Mouse (Mus musculus) hindbrain, postnatal 0 days (tissue): Measurements from ENCODE around the gene Tph1. TPM values are rescaled to one million over a fixed set of nuclear protein-coding genes. Genes with fewer than 3 reads are reported as not detected.
"Not testable (repeated sequence)": the region's sequence is repeated elsewhere in the genome, so short reads cannot be mapped to it uniquely, and the experiment has no call there.

ENCODE experiments used
- ATAC-seq: fragments of 200-750 bp; cut with Nextera tagmentation; 2 replicates; pipeline ENCODE4 v1.8.0; 2017; ENCODE audit warnings: mild to moderate bottlenecking, moderate TSS enrichment, moderate library complexity
- DNase-seq: peaks from one replicate; pipeline ENCODE4 v3.0.0-alpha.2; 2015; ENCODE audit warnings: low spot score
- H3K27ac ChIP-seq: fragments of 300-500 bp; sonication (generic); 2 replicates; pipeline ENCODE4 v1.5.1; 2014; ENCODE audit warnings: mild to moderate bottlenecking
- H3K27me3 ChIP-seq: fragments of 300-500 bp; sonication (generic); 2 replicates; pipeline ENCODE4 v1.6.1; 2014; ENCODE audit warnings: low read length, mixed read lengths; ENCODE audit not compliant: insufficient read depth
- H3K36me3 ChIP-seq: fragments of 300-500 bp; sonication (generic); 2 replicates; pipeline ENCODE4 v1.6.1; 2014; ENCODE audit warnings: low read length, mixed read lengths; ENCODE audit not compliant: insufficient read depth
- H3K4me1 ChIP-seq: fragments of 300-500 bp; sonication (generic); 2 replicates; pipeline ENCODE4 v1.6.1; 2014; ENCODE audit warnings: antibody characterized with exemption, low read length, mixed read lengths; ENCODE audit not compliant: insufficient read depth
- H3K4me2 ChIP-seq: fragments of 300-500 bp; sonication (generic); 2 replicates; pipeline ENCODE4 v1.6.1; 2014; ENCODE audit warnings: low read depth, mild to moderate bottlenecking, low read length, moderate library complexity, mixed read lengths
- H3K4me3 ChIP-seq: fragments of 300-500 bp; sonication (generic); 2 replicates; pipeline ENCODE4 v1.5.1; 2014; ENCODE audit warnings: low read length
- H3K9ac ChIP-seq: fragments of 300-500 bp; sonication (generic); replicated peaks from 2 replicates; pipeline ENCODE4 v1.6.1; 2014; ENCODE audit warnings: mild to moderate bottlenecking, low read length, moderate library complexity, mixed read lengths
- H3K9me3 ChIP-seq: fragments of 300-500 bp; sonication (generic); 2 replicates; pipeline ENCODE4 v1.6.1; 2016; ENCODE audit warnings: low read length, mixed read lengths
- CTCF ChIP-seq: IDR thresholded peaks from 2 replicates; pipeline ENCODE4 v1.5.1; 2016; ENCODE audit warnings: antibody characterized with exemption, control low read depth, low read depth
- WGBS: fragments of 180-500 bp; shearing (Covaris S2); extraction: QIAGEN DNeasy Blood & Tissue Kit; methylation state at CpG from one replicate; pipeline ENCODE4 v1.1.7; 2014; 5-methylcytosine and 5-hydroxymethylcytosine counted together
- polyA plus RNA-seq: library from polyadenylated mRNA; unstranded; fragments of >200 nt; fragmentation: Nextera tagmentation; extraction: Ambion mirVana; gene quantifications from 2 replicates; pipeline ENCODE4 v1.2.1, GENCODE M21; 2015
- total RNA-seq: library from RNA; depleted of rRNA; stranded (reverse); fragments of >200 nt; gene quantifications from 2 replicates; pipeline ENCODE4 v1.2.3, GENCODE M21; 2014

The Tph1 gene
- total and polyA plus RNA-seq, 2 experiments from 2014 or later = 0.73 TPM

- no peaks in the 10 kb centered on the region for H3K9me3 ChIP-seq
- no peaks in the 10 kb centered on the region for H3K4me1 ChIP-seq
- H3K36me3 ChIP-seq = no peaks in the 10 kb centered on the region
- H3K27ac ChIP-seq = no peak overlapping the region
- no peak overlapping the region for H3K4me3 ChIP-seq
- ATAC-seq (no peak), DNase-seq (no peak)
- H3K9ac ChIP-seq = no peak overlapping the region
- 80% methylated on average over 2 of the region's 2 CpGs for WGBS
- H3K4me2 ChIP-seq = no peak overlapping the region
- TF ChIP-seq CTCF = no peak
- no peaks in the 10 kb centered on the region for H3K27me3 ChIP-seq
Measured at GRCm38 (mm10) chr7:46652279-46652678, 20.1 kb downstream of the Tph1 start.

- not testable (repeated sequence) for DNase-seq, H3K4me1 ChIP-seq, H3K4me3 ChIP-seq, H3K9ac ChIP-seq, H3K27ac ChIP-seq, H3K9me3 ChIP-seq, H3K4me2 ChIP-seq, H3K27me3 ChIP-seq, H3K36me3 ChIP-seq, ATAC-seq
- WGBS = 56% methylated on average over 5 of the region's 5 CpGs
Measured at GRCm38 (mm10) chr7:46650231-46650630, 22.1 kb downstream of the Tph1 start.

DNA sequence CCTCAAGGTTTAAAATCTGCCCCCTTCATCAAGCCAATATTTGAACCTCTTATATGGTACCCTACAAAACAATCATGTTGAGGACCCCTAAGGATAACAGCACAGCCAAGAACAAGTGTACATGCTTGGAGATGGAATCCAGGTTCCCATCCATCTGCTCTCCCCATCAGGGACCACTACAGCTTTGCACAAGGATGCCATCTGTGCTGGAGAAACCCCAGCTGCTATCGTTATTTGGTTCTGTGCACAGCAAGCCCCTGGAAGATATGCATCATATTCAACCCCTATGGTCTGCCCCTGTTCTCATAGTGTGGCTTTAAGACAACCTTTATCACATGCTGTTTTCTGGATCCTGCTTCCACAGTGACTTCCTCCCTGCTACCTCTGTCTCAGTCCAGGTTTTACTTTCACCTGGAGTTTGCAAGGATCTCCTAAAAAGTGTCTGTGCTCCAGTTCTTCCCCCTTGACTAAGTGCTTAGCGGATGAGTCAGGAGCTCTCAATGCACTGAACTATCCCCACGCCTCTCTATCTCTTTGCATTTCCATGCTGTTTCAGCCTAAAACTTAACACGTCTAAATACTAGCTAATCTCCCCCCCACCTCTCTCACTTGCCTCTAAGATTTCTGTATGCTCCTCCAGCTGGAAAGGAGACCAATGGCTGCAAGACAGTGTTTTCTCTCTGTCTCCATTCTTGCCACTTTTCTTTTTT lies 23.8 kb downstream of the Tph1 start:
- Histone ChIP-seq H3K36me3 (no peaks in the 10 kb centered on the region), H3K27me3 (no peaks in the 10 kb centered on the region), H3K4me3 (no peak overlapping the region), H3K27ac (no peak overlapping the region), H3K4me2 (no peak overlapping the region), H3K4me1 (no peaks in the 10 kb centered on the region), H3K9ac (no peak overlapping the region), H3K9me3 (no peaks in the 10 kb centered on the region)
- no peak for TF ChIP-seq CTCF
- 62% methylated on average over 4 of the region's 4 CpGs for WGBS
- DNase-seq = peak; percentile 24
- ATAC-seq = no peak

DNA sequence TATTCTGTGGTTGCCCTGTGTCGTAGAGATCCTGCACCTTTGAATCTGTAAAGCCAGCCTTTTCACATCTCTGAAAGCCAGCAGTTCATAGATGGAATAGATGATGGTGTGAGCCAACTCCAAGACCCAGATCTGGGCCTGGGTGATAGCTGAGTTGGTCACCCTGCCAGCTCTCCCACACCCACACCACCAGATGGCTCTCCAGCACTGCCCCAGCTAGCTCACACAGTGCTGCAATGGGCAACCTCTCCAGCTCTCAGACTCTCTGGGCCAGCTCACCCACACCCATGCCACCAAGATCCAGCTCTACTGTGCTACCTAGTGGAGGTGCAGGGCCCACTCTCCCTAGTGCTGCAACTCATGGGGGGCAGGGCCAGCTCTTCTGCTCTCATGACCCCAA lies 29.2 kb downstream of the Tph1 start:
- ATAC-seq (no peak), DNase-seq (no peak)
- Histone ChIP-seq H3K9me3 (no peaks in the 10 kb centered on the region), H3K27me3 (no peaks in the 10 kb centered on the region), H3K27ac (no peak overlapping the region), H3K36me3 (no peaks in the 10 kb centered on the region), H3K9ac (no peak overlapping the region), H3K4me2 (no peak overlapping the region), H3K4me1 (no peaks in the 10 kb centered on the region), H3K4me3 (no peak overlapping the region)
- 85% methylated on average over 1 of the region's 1 CpGs for WGBS
- TF ChIP-seq CTCF = peak; percentile 56

DNA sequence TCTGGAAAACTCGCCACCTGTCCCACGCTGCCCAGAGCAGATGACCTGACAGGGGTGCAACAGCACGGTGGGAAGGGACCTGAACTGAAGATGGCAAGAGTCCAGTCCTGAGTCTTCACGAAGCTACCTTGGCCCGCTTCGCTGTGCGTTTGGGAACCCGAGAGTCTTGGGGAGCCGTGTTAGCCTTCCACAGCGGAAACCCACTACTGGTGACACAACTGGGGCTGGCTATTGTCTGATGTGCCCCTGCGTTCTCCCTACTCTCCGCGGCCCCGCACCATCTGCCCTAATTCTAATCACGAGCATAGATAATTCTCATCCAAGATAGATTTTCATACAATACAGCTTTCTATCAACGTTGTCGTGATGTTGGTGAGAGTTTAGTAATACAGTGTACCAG lies 32.3 kb downstream of the Tph1 start:
- H3K9ac ChIP-seq = peak overlapping the region; percentile 80
- peak overlapping the region; percentile 72 for H3K4me3 ChIP-seq
- peak overlapping the region; percentile 82 for H3K4me2 ChIP-seq
- no peaks in the 10 kb centered on the region for H3K4me1 ChIP-seq
- DNase-seq = no peak
- TF ChIP-seq CTCF = peak; percentile 1; the same call in 1 of the 2 replicates
- WGBS = 9% methylated on average over 17 of the region's 17 CpGs
- H3K27ac ChIP-seq = peak overlapping the region; percentile 84
- no peak for ATAC-seq
- no peaks in the 10 kb centered on the region for H3K9me3 ChIP-seq
- H3K36me3 ChIP-seq = no peaks in the 10 kb centered on the region
- no peaks in the 10 kb centered on the region for H3K27me3 ChIP-seq

- ATAC-seq (peak; percentile 95), DNase-seq (peak; percentile 92)
- Histone ChIP-seq H3K9me3 (no peaks in the 10 kb centered on the region), H3K4me2 (peak within 1 kb of the TSS; percentile 82), H3K4me3 (peak within 1 kb of the TSS; percentile 72), H3K36me3 (no peaks in the 10 kb centered on the region), H3K9ac (peak within 1 kb of the TSS; percentile 80), H3K4me1 (no peaks in the 10 kb centered on the region), H3K27ac (peak within 1 kb of the TSS; percentile 84), H3K27me3 (no peaks in the 10 kb centered on the region)
- under 1% methylated on average over 30 of the region's 30 CpGs for WGBS
- TF ChIP-seq CTCF = peak; percentile 29; the same call in 1 of the 2 replicates
Measured at GRCm38 (mm10) chr7:46639692-46640031, 32.7 kb downstream of the Tph1 start, which contains the start of gene Sergef. Gene Sergef (minus strand): TSS chr7:46639807.

DNA sequence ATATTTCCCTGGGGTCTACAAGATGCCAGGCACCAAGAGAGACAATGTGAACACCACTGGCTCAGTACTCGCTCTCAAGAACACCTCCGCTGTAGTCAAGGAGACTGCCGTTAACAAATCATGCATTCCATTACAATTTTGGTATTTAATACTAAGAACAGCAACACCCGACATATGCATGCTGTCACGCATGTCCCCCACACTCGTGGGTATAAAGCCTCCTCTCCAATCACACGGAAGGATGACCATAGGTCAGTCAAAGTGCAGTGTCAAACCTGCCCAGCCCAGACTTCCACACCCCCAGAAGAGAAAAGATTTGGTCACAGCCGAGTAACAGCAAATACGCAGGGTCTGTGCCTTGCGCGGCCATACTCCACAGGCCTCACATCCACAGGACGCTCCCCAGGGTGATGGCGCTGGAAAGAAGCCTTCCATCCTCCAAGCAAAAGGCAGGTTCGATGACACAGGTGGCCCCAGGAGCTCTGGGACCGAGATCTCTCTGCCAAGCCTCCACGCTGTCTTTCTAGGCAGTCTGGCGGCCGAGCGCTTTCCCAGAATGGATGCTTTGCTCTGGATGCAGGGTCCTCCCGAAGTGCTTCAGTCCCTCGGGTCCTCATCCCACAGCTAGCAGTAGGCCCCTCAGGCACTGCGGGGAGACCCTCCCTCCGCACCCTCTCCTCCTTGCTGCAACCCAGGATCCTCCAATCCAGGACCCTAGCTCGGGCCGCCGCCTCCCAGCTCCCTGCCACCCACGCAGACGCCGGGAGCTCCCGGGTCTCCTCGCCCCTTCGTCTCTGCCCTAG lies 33.2 kb downstream of the Tph1 start:
- 5% methylated on average over 30 of the region's 32 CpGs for WGBS
- peak overlapping the region; percentile 82 for H3K4me2 ChIP-seq
- no peaks in the 10 kb centered on the region for H3K27me3 ChIP-seq
- ATAC-seq (peak; percentile 48), DNase-seq (peak; percentile 41)
- peak overlapping the region; percentile 84 for H3K27ac ChIP-seq
- H3K9ac ChIP-seq = peak overlapping the region; percentile 80
- peak overlapping the region; percentile 72 for H3K4me3 ChIP-seq
- no peaks in the 10 kb centered on the region for H3K36me3 ChIP-seq
- no peaks in the 10 kb centered on the region for H3K9me3 ChIP-seq
- no peaks in the 10 kb centered on the region for H3K4me1 ChIP-seq
- TF ChIP-seq CTCF = no peak
